Mouse (Mus musculus): ENCODE results near the gene Ldah.

Ldah gene

DNA sequence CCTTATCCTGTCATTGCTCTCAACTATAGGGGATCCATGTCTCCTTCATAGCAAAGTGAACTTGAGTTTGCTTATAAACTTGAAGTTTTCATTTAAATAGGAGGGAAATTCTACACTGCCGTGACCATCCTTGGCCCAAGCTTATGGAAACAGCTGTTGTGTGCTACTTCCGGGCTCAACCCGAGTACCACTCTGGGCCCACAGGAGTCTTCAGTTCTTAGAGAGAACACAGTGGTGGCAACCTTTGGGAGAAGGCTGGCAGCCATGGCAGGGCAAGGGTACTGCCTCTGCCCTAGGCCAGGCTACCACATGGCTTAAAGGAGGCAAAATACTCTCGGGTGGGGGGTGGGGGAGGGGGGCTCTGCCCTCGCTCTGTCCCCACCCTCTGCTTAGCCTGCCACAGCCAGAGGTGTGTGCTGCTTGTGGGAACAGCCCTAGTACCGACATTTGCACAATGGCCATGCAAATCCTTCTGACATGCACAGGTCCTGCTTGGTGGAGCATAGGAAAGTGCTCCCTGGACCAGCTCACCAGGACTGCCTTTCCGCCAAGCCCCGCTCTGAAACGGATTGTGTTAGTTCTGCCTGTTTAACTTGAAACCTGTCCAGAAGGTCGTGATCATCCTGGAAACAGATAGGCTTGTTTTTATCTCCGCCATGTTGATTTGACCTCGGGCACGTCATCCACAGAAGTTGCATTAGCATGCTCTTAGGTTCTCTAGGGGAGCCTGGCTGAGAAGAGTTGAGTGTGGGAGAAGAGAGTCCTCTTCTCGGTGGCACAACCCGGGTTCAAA is 73.5 kb downstream of the Ldah start:
- DNase-seq (ENCODE audit: low spot score in 2 of 2): no peak

DNA sequence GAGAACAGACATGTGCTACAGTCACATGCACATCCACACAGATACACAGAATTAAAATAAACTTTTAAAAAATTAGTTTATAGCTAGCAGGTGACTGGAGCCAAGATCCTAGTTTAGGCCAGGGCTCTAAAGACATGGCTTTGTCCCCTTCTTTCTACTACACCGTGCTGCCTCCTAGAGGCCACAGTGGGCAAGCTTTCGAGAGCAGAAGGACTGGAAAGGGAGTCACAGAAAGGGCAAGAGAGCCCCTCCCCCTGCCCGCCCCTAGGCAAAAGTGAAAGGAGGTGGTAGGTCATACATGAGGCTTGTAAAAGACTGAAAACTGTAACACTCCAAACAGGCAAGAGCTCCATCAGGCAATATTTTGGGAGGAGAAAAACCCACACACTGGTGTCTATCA is 80.1 kb downstream of the Ldah start:
- DNase-seq (ENCODE audit: low spot score in 2 of 2): no peak

- no peak for DNase-seq (ENCODE audit: low spot score in 2 of 2)
These were observed 81.2 kb downstream of the Ldah start for GRCm38 (mm10) chr12:8289099-8289498.

DNA sequence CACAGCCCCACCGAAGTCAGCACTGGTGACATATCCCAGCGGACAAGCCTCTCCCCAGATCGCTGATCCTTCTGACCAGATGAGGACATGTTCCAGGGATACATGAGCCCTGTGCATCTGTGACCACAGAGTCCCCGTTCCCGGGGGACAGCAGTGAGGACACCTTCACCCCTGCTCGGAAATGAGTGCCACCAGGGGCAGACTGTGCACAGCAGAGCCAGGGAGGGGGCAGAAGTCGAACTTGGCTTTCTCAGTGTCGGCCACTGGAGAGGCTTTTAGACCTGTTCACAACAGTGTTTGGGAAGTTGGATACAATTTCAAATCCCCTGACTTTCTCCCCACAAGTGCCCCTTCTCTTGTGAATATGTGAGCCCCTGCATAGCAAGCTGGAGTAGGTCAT is 81.6 kb downstream of the Ldah start:
- DNase-seq (ENCODE audit: low spot score in 2 of 2): no peak

GRCm38 (mm10) chr12:8291157-8291853 is 83.4 kb downstream of the Ldah start:
- no peak for DNase-seq (ENCODE audit: low spot score in 2 of 2)

- DNase-seq (ENCODE audit: low spot score in 2 of 2): no peak
These were observed 87.5 kb downstream of the Ldah start for GRCm38 (mm10) chr12:8295307-8295913.

DNA sequence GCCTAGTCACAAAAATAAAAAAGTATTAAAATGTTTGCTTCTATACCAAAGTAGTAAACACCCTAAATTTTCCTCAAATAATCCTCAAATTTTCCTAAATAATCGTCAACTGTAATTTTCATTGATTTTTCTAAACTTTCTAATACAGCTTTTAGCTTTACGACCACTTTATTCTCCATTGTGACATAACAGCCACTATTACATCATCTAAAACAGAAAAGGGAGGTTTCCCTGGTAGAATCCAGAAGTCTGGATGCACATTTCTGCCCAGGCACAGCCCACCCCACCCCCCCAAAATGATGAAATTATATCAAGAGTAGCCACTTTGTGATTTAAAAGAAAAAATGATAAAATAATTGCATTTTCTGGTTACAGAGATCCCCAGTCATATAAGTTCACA is 88.2 kb downstream of the Ldah start:
- DNase-seq (ENCODE audit: low spot score in 2 of 2): no peak

DNA sequence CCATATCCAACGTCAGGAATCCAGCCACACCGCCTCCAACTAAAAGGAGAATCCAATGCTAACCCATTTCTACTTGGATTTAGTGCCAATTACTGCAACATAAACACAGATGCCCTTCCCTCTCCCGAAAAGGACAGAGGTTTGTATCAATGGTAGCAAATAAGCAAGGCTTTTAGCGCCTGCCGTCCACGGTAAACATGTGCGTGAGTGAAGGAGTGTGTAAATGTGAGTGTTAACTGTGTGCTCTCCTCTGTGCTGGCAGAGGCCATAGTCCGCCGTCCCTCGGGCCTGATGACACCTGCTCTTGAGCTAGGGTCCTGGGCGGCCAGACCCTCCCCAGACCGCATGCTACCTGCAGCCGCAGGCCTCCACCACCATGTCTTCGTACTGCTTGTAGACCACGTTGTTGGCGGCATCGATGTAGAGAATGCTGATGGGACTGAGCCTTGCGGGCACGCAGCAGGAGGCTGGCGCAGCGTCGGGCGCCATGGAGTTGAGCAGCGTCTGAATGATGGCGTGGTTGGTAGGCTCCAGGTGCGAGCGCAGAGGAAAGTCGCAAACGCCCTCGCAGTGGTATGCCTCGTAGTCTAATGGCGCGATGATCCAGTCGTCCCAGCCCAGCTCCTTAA is 89.8 kb downstream of the Ldah start:
- DNase-seq (ENCODE audit: low spot score in 2 of 2): peak in 1 of 2 experiments; percentile 31

GRCm38 (mm10) chr12:8298361-8299142 is 90.6 kb downstream of the Ldah start:
- DNase-seq (ENCODE audit: low spot score in 2 of 2): no peak

GRCm38 (mm10) chr12:8299143-8300110 is 91.5 kb downstream of the Ldah start:
- DNase-seq (ENCODE audit: low spot score in 2 of 2): no peak

GRCm38 (mm10) chr12:8300111-8300480 is 92.2 kb downstream of the Ldah start:
- no peak for DNase-seq (ENCODE audit: low spot score in 2 of 2)

- no peak for DNase-seq (ENCODE audit: low spot score in 2 of 2)
These were observed 92.6 kb downstream of the Ldah start for GRCm38 (mm10) chr12:8300521-8300920.

- peak in 1 of 2 experiments; percentile 37 for DNase-seq (ENCODE audit: low spot score in 2 of 2)
These were observed 93.3 kb downstream of the Ldah start for GRCm38 (mm10) chr12:8301011-8301814.

DNA sequence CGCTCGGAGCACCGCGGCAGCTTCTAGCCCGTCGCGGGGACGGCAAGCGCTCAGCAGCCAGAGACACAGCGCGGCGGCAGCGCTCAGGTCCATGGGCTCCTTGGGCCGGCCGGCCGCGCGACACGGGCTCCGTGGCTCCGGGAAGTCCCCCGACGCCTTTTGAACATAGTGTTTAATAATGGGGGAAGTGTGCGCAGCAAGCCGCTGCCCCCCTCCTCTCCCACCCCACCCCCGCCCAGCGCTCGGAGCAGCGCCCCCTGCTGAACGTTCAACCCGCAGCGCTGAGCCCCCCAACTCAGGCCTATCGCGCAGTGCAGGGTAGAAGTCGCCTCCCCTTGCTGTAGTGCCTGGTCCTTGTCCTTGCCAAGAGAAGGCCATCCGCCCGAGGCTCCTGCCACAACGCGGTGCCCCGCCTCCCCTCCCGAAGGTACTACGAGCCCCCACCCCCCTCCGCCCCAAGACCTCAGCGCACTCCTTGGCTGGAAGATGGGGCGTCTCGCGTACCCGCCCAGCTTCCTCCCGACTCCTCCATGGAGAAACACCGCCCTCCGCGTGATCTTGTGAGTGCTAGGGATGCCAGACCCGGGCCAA is 94.0 kb downstream of the Ldah start, which contains the start of gene Gdf7:
TSS of gene Gdf7 (minus strand) at position 114 of the 591 bp plus-strand sequence.
- DNase-seq (ENCODE audit: low spot score in 2 of 2): no peak

DNA sequence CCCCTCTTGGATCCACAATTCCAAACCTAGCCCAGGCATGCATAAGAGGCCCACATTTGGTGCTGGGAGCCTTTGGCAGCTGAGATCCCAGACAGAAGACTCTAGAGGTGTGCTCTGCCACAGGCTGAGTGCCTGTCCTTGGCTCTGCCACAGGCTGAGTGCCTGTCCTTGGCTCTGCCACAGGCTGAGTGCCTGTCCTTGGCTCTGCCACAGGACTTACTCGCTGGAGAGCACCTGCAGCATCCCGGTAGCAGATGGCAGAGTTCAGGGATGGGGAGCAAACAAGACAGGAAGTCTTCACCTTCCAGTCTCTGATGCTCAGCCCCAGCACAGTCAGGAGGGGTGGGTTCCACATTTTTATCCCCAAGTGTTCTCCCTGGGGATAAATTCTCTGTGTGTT is 97.4 kb downstream of the Ldah start:
- no peak for DNase-seq (ENCODE audit: low spot score in 2 of 2)

- DNase-seq (ENCODE audit: low spot score in 2 of 2): peak; percentile 65 to 76
These were observed 98.5 kb downstream of the Ldah start for GRCm38 (mm10) chr12:8306432-8306831.

DNA sequence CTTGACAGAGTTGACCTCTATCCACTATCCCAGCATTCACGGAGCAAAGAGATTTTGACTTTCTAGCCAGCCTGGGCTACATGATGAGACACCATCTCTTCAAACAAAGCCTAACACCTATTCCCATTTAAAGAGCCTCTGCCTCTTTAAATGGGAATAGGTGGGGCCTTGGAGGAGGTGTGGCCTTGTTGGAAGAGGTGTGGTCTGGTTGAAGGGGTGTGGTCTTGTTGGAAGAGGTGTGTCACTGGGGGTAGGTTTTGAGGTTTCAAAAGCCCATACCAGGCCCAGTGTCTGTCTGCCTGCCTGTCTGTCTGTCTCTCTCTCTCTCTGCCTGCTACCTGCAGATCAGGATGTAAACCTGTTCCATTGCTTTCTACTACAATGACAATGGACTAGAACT is 99.0 kb downstream of the Ldah start:
- DNase-seq (ENCODE audit: low spot score in 2 of 2): no peak

DNA sequence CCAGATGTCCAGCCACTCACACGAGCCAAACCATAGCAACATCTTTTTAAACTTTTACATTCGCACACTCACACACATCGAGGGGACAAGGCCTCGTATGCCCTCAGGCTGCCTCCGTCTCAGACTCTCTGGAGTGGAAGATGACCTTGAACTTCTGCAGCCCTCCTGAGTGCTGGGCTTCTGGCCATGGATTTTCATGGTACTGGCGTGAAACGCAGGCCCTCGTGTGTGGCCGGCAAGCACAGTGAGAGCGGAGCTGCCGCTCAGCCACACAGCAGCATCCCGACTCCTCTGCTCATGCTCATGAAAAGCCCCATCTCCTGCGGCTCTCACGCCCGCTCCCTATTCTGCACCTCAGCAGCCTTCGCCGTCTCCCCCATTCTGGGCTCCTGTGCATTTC is 103.1 kb downstream of the Ldah start:
- DNase-seq (ENCODE audit: low spot score in 2 of 2): no peak

GRCm38 (mm10) chr12:8312266-8312665 is 104.4 kb downstream of the Ldah start:
- no peak for DNase-seq (ENCODE audit: low spot score in 2 of 2)

Measured in right cerebral cortex, postnatal 10 days (tissue).